Mouse (Mus musculus): Measurements from ENCODE around the gene Chmp4b. TPM values are rescaled to one million over a fixed set of nuclear protein-coding genes. Genes with fewer than 3 reads are reported as not detected.

Gene Chmp4b
- polyA plus RNA-seq, 1 experiment = 102 TPM

DNA sequence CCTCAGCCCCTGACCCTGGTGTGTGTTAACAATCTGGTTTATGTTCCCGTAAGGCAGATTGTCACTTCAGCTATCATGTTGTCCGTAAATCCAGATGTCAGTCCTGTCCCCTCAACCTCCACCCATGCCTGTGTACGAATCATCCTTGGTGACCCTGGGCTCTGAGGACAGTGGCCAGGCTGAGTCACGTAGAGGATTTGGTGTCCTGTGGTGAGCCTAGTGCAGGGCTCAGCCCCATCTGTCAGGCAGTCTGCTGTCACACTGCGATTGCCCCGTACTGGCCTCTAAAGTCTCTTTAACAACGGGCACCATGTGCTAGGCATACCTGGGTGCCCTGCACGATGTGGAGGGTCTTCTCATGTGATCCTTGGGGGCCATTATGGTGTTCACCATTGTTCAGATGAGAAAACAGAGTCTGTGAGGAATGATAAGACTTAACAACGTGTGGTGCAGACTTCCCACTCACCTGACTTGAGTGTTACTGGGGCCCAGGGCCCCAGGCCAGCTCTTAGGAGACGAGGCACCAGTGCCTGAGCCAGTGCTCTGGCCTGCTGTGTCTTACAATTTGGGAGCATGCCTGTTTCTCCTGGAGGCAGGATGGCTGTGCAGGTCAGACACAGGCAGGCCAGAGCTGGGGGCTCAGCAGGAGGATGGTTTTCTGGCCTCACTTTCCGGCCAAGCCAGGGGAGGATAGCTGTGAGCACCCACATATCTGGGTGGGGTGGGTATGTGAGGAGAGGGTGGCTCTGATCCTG is 55.2 kb downstream of the Chmp4b start:
- no peak overlapping the region for H3K4me3 ChIP-seq (ENCODE audit: insufficient read depth, low read depth, low read length)
- no peaks in the 10 kb centered on the region for H3K4me1 ChIP-seq (ENCODE audit: control insufficient read depth, insufficient read depth, low read length)
- H3K36me3 ChIP-seq (ENCODE audit: control insufficient read depth, insufficient read depth, low read length) = no peaks in the 10 kb centered on the region
- WGBS = 70% methylated on average over 11 of the region's 11 CpGs
- no peaks in the 10 kb centered on the region for H3K27me3 ChIP-seq (replicated peaks; ENCODE audit: control insufficient read depth, insufficient read depth, low read length)
- DNase-seq = no peak
- no peak overlapping the region for H3K27ac ChIP-seq (ENCODE audit: insufficient read depth, low read depth, low read length)
- TF ChIP-seq POLR2A (IDR thresholded peaks at IDR 0.05; ENCODE audit: low read depth, low read length) (no peak), CTCF (conservative IDR thresholded peaks at IDR 0.05; ENCODE audit: insufficient read depth, insufficient read length, low read depth, low read length) (no peak)

DNA sequence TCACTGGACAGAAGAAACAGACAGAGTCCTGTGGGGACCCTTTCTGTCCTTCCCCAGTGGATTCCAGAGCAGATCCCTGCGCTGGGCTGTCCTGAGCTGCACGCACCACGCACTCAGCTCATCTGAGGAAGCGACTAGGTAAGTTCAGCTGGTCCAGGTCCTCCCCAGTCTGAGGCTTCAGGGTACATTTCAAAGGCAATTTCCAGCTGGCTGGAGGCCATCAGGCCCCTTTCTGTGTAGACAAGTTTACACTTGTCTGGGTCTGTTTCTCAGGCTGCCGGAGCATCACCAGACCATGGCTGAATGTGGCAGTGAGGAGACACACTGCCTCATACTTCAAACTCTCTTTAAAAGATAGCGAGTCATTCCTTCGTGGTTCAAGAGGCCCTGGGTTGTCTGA is 55.8 kb downstream of the Chmp4b start:
- no peaks in the 10 kb centered on the region for H3K27me3 ChIP-seq (replicated peaks; ENCODE audit: control insufficient read depth, insufficient read depth, low read length)
- H3K27ac ChIP-seq (ENCODE audit: insufficient read depth, low read depth, low read length) = no peak overlapping the region
- no peak overlapping the region for H3K4me3 ChIP-seq (ENCODE audit: insufficient read depth, low read depth, low read length)
- no peaks in the 10 kb centered on the region for H3K36me3 ChIP-seq (ENCODE audit: control insufficient read depth, insufficient read depth, low read length)
- 71% methylated on average over 7 of the region's 7 CpGs for WGBS
- no peak for DNase-seq
- TF ChIP-seq CTCF (conservative IDR thresholded peaks at IDR 0.05; ENCODE audit: insufficient read depth, insufficient read length, low read depth, low read length) (no peak), POLR2A (IDR thresholded peaks at IDR 0.05; ENCODE audit: low read depth, low read length) (no peak)
- no peaks in the 10 kb centered on the region for H3K4me1 ChIP-seq (ENCODE audit: control insufficient read depth, insufficient read depth, low read length)

GRCm38 (mm10) chr2:154707830-154708385 is 56.4 kb downstream of the Chmp4b start:
- H3K4me3 ChIP-seq (ENCODE audit: insufficient read depth, low read depth, low read length) = no peak overlapping the region
- no peak overlapping the region for H3K27ac ChIP-seq (ENCODE audit: insufficient read depth, low read depth, low read length)
- WGBS = 73% methylated on average over 7 of the region's 7 CpGs
- TF ChIP-seq POLR2A (IDR thresholded peaks at IDR 0.05; ENCODE audit: low read depth, low read length) (no peak), CTCF (conservative IDR thresholded peaks at IDR 0.05; ENCODE audit: insufficient read depth, insufficient read length, low read depth, low read length) (no peak)
- DNase-seq = no peak
- no peaks in the 10 kb centered on the region for H3K4me1 ChIP-seq (ENCODE audit: control insufficient read depth, insufficient read depth, low read length)
- H3K27me3 ChIP-seq (replicated peaks; ENCODE audit: control insufficient read depth, insufficient read depth, low read length) = no peaks in the 10 kb centered on the region
- no peaks in the 10 kb centered on the region for H3K36me3 ChIP-seq (ENCODE audit: control insufficient read depth, insufficient read depth, low read length)

- H3K27ac ChIP-seq (ENCODE audit: insufficient read depth, low read depth, low read length) = no peak overlapping the region
- WGBS = 61% methylated on average over 3 of the region's 3 CpGs
- no peak for DNase-seq
- no peak overlapping the region for H3K4me3 ChIP-seq (ENCODE audit: insufficient read depth, low read depth, low read length)
- no peaks in the 10 kb centered on the region for H3K4me1 ChIP-seq (ENCODE audit: control insufficient read depth, insufficient read depth, low read length)
- H3K36me3 ChIP-seq (ENCODE audit: control insufficient read depth, insufficient read depth, low read length) = no peaks in the 10 kb centered on the region
- H3K27me3 ChIP-seq (replicated peaks; ENCODE audit: control insufficient read depth, insufficient read depth, low read length) = no peaks in the 10 kb centered on the region
- no peak for TF ChIP-seq POLR2A (IDR thresholded peaks at IDR 0.05; ENCODE audit: low read depth, low read length)
- no peak for TF ChIP-seq CTCF (conservative IDR thresholded peaks at IDR 0.05; ENCODE audit: insufficient read depth, insufficient read length, low read depth, low read length)
Measured at GRCm38 (mm10) chr2:154711701-154712100, 60.2 kb downstream of the Chmp4b start.

DNA sequence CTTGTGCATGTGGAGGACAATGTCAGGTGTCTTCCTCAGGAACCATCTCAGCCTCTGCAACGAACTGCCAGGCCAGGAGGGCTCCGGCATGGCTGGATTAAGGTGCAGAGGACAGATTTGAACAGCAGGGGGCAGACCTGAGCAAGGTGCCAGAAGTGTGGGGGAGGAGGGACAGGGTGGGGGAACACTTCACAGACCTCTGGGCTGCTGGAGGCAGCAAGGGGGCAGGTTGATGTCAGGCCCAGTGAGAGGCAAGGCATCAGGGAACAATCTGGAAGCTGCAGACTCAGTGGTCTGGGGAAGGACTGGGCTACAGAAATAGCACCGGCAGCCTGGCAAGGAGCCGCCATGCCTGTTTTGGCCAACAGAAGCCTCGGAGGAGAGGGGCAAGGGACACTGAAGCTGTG is 60.8 kb downstream of the Chmp4b start:
- no peaks in the 10 kb centered on the region for H3K27me3 ChIP-seq (replicated peaks; ENCODE audit: control insufficient read depth, insufficient read depth, low read length)
- WGBS = 30% methylated on average over 5 of the region's 5 CpGs
- no peaks in the 10 kb centered on the region for H3K36me3 ChIP-seq (ENCODE audit: control insufficient read depth, insufficient read depth, low read length)
- H3K4me3 ChIP-seq (ENCODE audit: insufficient read depth, low read depth, low read length) = no peak overlapping the region
- TF ChIP-seq CTCF (conservative IDR thresholded peaks at IDR 0.05; ENCODE audit: insufficient read depth, insufficient read length, low read depth, low read length) (peak; percentile 84), POLR2A (IDR thresholded peaks at IDR 0.05; ENCODE audit: low read depth, low read length) (no peak)
- H3K4me1 ChIP-seq (ENCODE audit: control insufficient read depth, insufficient read depth, low read length) = no peaks in the 10 kb centered on the region
- DNase-seq = peak; percentile 33
- no peak overlapping the region for H3K27ac ChIP-seq (ENCODE audit: insufficient read depth, low read depth, low read length)

DNA sequence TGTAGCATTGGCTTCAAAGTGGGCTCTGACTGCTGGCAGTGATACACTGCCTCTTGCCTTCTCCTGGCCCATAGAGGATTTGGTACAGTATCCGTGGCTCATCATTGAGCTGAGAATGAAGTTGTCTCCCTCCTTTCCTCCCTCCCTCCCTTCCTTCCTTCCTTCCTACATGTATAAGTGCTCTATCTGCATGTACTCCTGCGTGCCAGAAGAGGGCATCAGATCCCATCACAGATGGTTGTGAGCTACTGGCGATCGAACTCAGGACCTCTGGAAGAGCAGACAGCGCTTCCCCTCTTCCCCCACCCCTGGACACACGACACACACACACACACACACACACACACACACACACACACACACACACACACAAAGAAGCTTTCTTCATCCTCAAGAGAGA is 61.6 kb downstream of the Chmp4b start:
- Histone ChIP-seq H3K4me3 (ENCODE audit: insufficient read depth, low read depth, low read length) (no peak overlapping the region), H3K36me3 (ENCODE audit: control insufficient read depth, insufficient read depth, low read length) (no peaks in the 10 kb centered on the region), H3K27me3 (replicated peaks; ENCODE audit: control insufficient read depth, insufficient read depth, low read length) (no peaks in the 10 kb centered on the region), H3K27ac (ENCODE audit: insufficient read depth, low read depth, low read length) (no peak overlapping the region), H3K4me1 (ENCODE audit: control insufficient read depth, insufficient read depth, low read length) (no peaks in the 10 kb centered on the region)
- 57% methylated on average over 6 of the region's 6 CpGs for WGBS
- DNase-seq = no peak
- TF ChIP-seq POLR2A (IDR thresholded peaks at IDR 0.05; ENCODE audit: low read depth, low read length) = no peak
- TF ChIP-seq CTCF (conservative IDR thresholded peaks at IDR 0.05; ENCODE audit: insufficient read depth, insufficient read length, low read depth, low read length) = peak; percentile 65

- TF ChIP-seq CTCF (conservative IDR thresholded peaks at IDR 0.05; ENCODE audit: insufficient read depth, insufficient read length, low read depth, low read length) = no peak
- no peak for TF ChIP-seq POLR2A (IDR thresholded peaks at IDR 0.05; ENCODE audit: low read depth, low read length)
- DNase-seq = no peak
- Histone ChIP-seq H3K4me3 (ENCODE audit: insufficient read depth, low read depth, low read length) (no peak overlapping the region), H3K36me3 (ENCODE audit: control insufficient read depth, insufficient read depth, low read length) (no peaks in the 10 kb centered on the region), H3K4me1 (ENCODE audit: control insufficient read depth, insufficient read depth, low read length) (0 out of 2 replicates have a peak, but pooled peaks cover 3% of the 10 kb centered on the region), H3K27ac (ENCODE audit: insufficient read depth, low read depth, low read length) (no peak overlapping the region), H3K27me3 (replicated peaks; ENCODE audit: control insufficient read depth, insufficient read depth, low read length) (no peaks in the 10 kb centered on the region)
- 53% methylated on average over 3 of the region's 3 CpGs for WGBS
Measured at GRCm38 (mm10) chr2:154713964-154714363, 62.5 kb downstream of the Chmp4b start.

Data from kidney, adult 2 months (tissue).